Mouse (Mus musculus) liver, embryonic 12.5 days (tissue): ENCODE results near the gene Bcl7c. TPM values are rescaled to one million over a fixed set of nuclear protein-coding genes. Genes with fewer than 3 reads are reported as not detected.

Source experiments
- ATAC-seq: fragments of 200-750 bp; cut with Nextera tagmentation; 2 replicates; pipeline ENCODE4 v1.8.0; 2017; ENCODE audit warnings: moderate number of reproducible peaks, mild to moderate bottlenecking, moderate library complexity
- H3K27ac ChIP-seq: fragments of 300-500 bp; sonication (generic); 2 replicates; pipeline ENCODE4 v1.5.1; 2016; ENCODE audit warnings: mild to moderate bottlenecking
- H3K27me3 ChIP-seq: fragments of 300-500 bp; sonication (generic); replicated peaks from 2 replicates; pipeline ENCODE4 v1.6.1; 2016; ENCODE audit warnings: mild to moderate bottlenecking, moderate library complexity
- H3K36me3 ChIP-seq: fragments of 300-500 bp; sonication (generic); 2 replicates; pipeline ENCODE4 v1.6.1; 2016; ENCODE audit warnings: mild to moderate bottlenecking, moderate library complexity
- H3K4me1 ChIP-seq: fragments of 300-500 bp; sonication (generic); 2 replicates; pipeline ENCODE4 v1.6.1; 2016
- H3K4me2 ChIP-seq: fragments of 300-500 bp; sonication (generic); 2 replicates; pipeline ENCODE4 v1.6.1; 2016; ENCODE audit warnings: mild to moderate bottlenecking, moderate library complexity
- H3K4me3 ChIP-seq: fragments of 300-500 bp; sonication (generic); 2 replicates; pipeline ENCODE4 v1.5.1; 2016; ENCODE audit warnings: mild to moderate bottlenecking, moderate library complexity
- H3K9ac ChIP-seq: fragments of 300-500 bp; sonication (generic); 2 replicates; pipeline ENCODE4 v1.6.1; 2016; ENCODE audit warnings: mild to moderate bottlenecking, moderate library complexity
- H3K9me3 ChIP-seq: fragments of 300-500 bp; sonication (generic); replicated peaks from 2 replicates; pipeline ENCODE4 v1.6.1; 2016; ENCODE audit warnings: mild to moderate bottlenecking, moderate library complexity
- WGBS: fragments of 180-500 bp; shearing (Covaris S2); methylation state at CpG from one replicate; pipeline ENCODE4 v1.1.7; 2016; ENCODE audit not compliant: insufficient replicate concordance; 5-methylcytosine and 5-hydroxymethylcytosine counted together
- polyA plus RNA-seq: library from polyadenylated mRNA; unstranded; fragments of >200 nt; fragmentation: Nextera tagmentation; extraction: Ambion mirVana; gene quantifications from 2 replicates; pipeline ENCODE4 v1.2.1, GENCODE M21; 2016

The Bcl7c gene
- polyA plus RNA-seq, 1 experiment from 2014 or later = 40.6 TPM

DNA sequence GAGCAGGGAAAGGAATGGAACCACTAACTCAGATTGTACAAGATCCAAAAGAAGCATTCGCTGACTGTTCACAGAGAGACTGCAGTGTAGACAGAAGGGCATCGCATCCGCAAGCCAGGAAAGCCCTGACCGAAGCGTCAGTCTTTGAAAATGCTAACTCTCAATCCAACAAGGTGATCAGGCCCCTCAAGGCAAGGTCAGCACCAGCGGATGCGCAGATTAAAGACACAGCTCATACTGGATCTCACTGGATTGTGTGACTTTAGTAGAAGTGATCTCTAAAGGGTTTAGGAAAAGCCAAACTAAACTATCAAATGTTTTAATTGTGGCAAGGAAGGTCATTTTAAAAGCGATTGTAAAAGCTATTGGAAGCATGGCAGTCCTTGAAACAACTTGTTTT, 15.4 kb downstream of the Bcl7c start:
- no peak for ATAC-seq
- Histone ChIP-seq H3K9me3 (no peaks in the 10 kb centered on the region), H3K27me3 (no peaks in the 10 kb centered on the region), H3K4me1 (peaks cover 21% of the 10 kb centered on the region), H3K4me2 (no peak overlapping the region), H3K4me3 (no peak overlapping the region), H3K9ac (no peak overlapping the region), H3K36me3 (no peaks in the 10 kb centered on the region), H3K27ac (no peak overlapping the region)
- 83% methylated on average over 8 of the region's 8 CpGs for WGBS

- 26% methylated on average over 15 of the region's 15 CpGs for WGBS
- H3K36me3 ChIP-seq = no peaks in the 10 kb centered on the region
- peak overlapping the region; percentile 52; the same call in 1 of the 2 replicates for H3K9ac ChIP-seq
- peak overlapping the region; percentile 62 for H3K4me2 ChIP-seq
- no peak for ATAC-seq
- no peaks in the 10 kb centered on the region for H3K9me3 ChIP-seq
- no peaks in the 10 kb centered on the region for H3K27me3 ChIP-seq
- H3K4me3 ChIP-seq = peak overlapping the region; percentile 22
- H3K4me1 ChIP-seq = peaks cover 31% of the 10 kb centered on the region
- H3K27ac ChIP-seq = peak overlapping the region; percentile 54; the same call in 1 of the 2 replicates
Observed at GRCm38 (mm10) chr7:127691221-127691989, 17.3 kb downstream of the Bcl7c start.

DNA sequence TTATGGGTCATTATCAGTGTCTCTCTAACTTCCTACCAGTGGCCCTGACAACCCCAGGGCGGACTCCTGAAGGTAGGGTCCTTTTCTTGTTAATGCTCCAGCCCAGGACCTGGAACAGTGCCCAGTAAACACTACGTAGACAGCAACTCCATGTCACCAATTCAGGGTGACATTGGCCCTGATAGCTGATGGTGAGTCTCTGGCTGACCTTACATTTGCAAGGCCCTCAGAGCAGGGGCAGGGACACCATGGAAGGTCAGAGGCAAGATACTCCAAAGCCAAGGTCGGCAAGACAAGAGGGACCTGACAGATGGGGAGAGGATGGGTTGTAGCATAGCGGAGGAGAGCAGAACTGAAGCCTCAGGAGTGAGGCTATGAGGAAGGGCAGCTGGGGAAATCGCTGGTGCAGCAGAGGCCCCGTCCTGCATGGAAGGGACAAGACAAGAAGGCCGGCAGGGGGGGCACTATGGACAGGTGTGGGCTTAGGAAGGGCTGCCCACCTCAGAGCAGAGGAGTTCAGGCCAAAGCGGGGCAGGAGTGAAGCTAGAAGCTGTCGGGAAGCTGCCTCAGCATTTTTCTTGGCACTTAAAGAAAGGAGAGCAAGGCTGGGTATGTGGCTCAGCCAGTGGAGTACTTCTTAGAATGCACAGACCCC, 19.0 kb downstream of the Bcl7c start:
- peaks cover 45% of the 10 kb centered on the region for H3K4me1 ChIP-seq
- no peaks in the 10 kb centered on the region for H3K9me3 ChIP-seq
- no peak overlapping the region for H3K27ac ChIP-seq
- ATAC-seq = no peak
- no peak overlapping the region for H3K9ac ChIP-seq
- no peaks in the 10 kb centered on the region for H3K27me3 ChIP-seq
- no peak overlapping the region for H3K4me3 ChIP-seq
- no peaks in the 10 kb centered on the region for H3K36me3 ChIP-seq
- 58% methylated on average over 9 of the region's 9 CpGs for whole genome bisulfite sequencing
- no peak overlapping the region for H3K4me2 ChIP-seq

GRCm38 (mm10) chr7:127688935-127689334, 19.8 kb downstream of the Bcl7c start:
- Histone ChIP-seq H3K36me3 (no peaks in the 10 kb centered on the region), H3K4me1 (peaks cover 47% of the 10 kb centered on the region), H3K9ac (no peak overlapping the region), H3K9me3 (no peaks in the 10 kb centered on the region), H3K27me3 (no peaks in the 10 kb centered on the region), H3K4me2 (no peak overlapping the region), H3K27ac (no peak overlapping the region), H3K4me3 (no peak overlapping the region)
- ATAC-seq = no peak
- WGBS = 82% methylated on average over 7 of the region's 7 CpGs

DNA sequence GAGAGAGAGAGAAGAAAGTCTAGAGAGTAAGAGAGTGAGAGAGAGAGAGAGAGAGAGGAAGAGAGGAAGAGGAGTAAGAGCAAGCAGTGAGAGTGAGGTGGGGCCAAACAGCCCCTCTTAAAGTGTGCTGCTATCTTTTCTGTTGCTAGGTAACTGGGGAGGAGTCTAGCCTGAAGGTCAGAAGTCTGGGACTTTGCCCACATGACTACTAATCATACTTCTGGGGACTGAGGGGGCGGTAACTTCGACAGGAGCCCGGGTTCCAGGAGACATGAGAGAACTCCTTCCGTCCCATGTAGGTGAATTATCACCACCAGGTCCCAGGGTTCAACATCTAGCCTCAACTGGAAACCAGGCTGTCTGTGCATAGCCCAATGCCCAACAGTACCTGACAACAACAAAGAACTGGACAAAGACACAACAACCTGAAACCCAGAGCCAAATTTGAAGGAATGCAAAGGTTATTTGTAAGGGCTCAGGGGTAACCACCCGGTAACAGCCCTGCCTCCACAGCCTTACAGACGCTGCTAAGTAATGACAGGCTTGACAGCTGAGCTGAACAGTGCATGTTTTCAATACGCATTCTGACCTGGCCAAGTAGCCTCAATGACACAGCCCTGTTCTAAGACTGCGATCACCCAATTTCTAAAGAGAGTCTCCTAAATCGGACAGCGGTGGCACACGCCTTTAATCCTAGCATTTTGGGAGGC, 21.8 kb downstream of the Bcl7c start:
- Histone ChIP-seq H3K9me3 (no peaks in the 10 kb centered on the region), H3K4me2 (peak overlapping the region; percentile 14; the same call in 1 of the 2 replicates), H3K4me3 (no peak overlapping the region), H3K9ac (no peak overlapping the region), H3K27ac (no peak overlapping the region), H3K4me1 (peaks cover 44% of the 10 kb centered on the region), H3K27me3 (no peaks in the 10 kb centered on the region), H3K36me3 (no peaks in the 10 kb centered on the region)
- 66% methylated on average over 11 of the region's 11 CpGs for WGBS
- ATAC-seq = peak; percentile 46

- Histone ChIP-seq H3K27me3 (no peaks in the 10 kb centered on the region), H3K9ac (no peak overlapping the region), H3K4me1 (peaks cover 39% of the 10 kb centered on the region)
Observed at GRCm38 (mm10) chr7:127685304-127686018, 23.3 kb downstream of the Bcl7c start.

GRCm38 (mm10) chr7:127681888-127682553, 26.7 kb downstream of the Bcl7c start:
- no peak overlapping the region for H3K4me3 ChIP-seq
- H3K9me3 ChIP-seq = no peaks in the 10 kb centered on the region
- no peaks in the 10 kb centered on the region for H3K36me3 ChIP-seq
- peaks cover 35% of the 10 kb centered on the region for H3K4me1 ChIP-seq
- H3K27ac ChIP-seq = 0 out of 2 replicates have a peak overlapping the region, but pooled peaks have one; percentile 41
- no peak overlapping the region for H3K9ac ChIP-seq
- WGBS = 66% methylated on average over 8 of the region's 8 CpGs
- no peaks in the 10 kb centered on the region for H3K27me3 ChIP-seq
- no peak for ATAC-seq
- no peak overlapping the region for H3K4me2 ChIP-seq

More at GRCm38 (mm10) chr7:127685304-127686018, 23.3 kb downstream of the Bcl7c start:
- no peak for ATAC-seq
- H3K27ac ChIP-seq = 0 out of 2 replicates have a peak overlapping the region, but pooled peaks have one; percentile 30
- no peak overlapping the region for H3K4me2 ChIP-seq
- no peaks in the 10 kb centered on the region for H3K9me3 ChIP-seq
- H3K36me3 ChIP-seq = no peaks in the 10 kb centered on the region
- no peak overlapping the region for H3K4me3 ChIP-seq
- WGBS = 78% methylated on average over 14 of the region's 14 CpGs

GRCm38 (mm10) chr7:127680541-127680940, 28.2 kb downstream of the Bcl7c start:
- Histone ChIP-seq H3K36me3 (no peaks in the 10 kb centered on the region), H3K9ac (no peak overlapping the region), H3K27me3 (no peaks in the 10 kb centered on the region), H3K4me2 (no peak overlapping the region), H3K9me3 (no peaks in the 10 kb centered on the region), H3K27ac (no peak overlapping the region), H3K4me3 (no peak overlapping the region), H3K4me1 (peaks cover 23% of the 10 kb centered on the region)
- 82% methylated on average over 13 of the region's 13 CpGs for whole genome bisulfite sequencing
- ATAC-seq = no peak

DNA sequence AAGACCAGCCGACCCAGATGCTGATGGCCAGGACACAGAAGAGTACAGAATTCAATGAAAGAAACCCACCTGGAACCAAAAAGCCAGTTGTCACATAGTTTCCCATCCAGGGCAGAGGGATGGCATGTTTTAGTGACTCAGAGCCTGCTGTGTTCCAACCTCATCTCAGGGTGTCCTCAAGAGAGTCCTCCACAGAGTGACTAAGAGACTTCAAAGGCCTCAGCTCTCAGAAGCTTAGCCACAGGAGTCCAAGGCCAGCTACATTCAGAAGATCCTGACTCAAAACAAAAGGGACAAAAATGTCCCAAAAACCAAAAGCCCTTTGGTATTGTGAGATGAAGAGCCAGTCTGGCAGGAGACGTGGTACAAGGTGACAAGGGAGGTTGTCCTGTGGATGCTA, 29.9 kb downstream of the Bcl7c start:
- Histone ChIP-seq H3K36me3 (no peaks in the 10 kb centered on the region), H3K27me3 (no peaks in the 10 kb centered on the region), H3K4me3 (no peak overlapping the region), H3K9me3 (no peaks in the 10 kb centered on the region), H3K4me1 (peaks cover 13% of the 10 kb centered on the region), H3K9ac (no peak overlapping the region), H3K27ac (no peak overlapping the region), H3K4me2 (no peak overlapping the region)
- 74% methylated on average over 2 of the region's 2 CpGs for WGBS
- no peak for ATAC-seq

DNA sequence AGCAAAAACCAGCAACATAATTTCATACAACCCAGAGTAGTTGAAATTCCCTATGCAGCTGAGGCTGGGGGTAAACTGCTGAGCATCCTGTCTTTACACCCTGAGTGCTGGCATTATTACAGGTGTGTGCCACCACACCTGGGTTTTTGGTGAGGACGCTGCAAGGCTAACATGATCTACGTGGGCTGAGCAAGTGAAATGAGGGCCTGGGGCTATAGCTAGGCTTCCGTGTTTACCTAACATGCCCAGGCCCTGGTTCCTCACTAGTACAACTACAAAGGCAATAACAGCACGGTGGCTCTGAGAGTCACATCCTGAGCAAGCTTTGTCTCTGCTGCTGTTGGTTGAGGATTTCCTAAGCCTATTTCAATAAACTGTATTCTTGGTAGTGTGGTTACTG, 31.1 kb downstream of the Bcl7c start:
- 74% methylated on average over 4 of the region's 4 CpGs for WGBS
- no peak overlapping the region for H3K4me2 ChIP-seq
- no peaks in the 10 kb centered on the region for H3K36me3 ChIP-seq
- no peaks in the 10 kb centered on the region for H3K9me3 ChIP-seq
- ATAC-seq = no peak
- no peaks in the 10 kb centered on the region for H3K27me3 ChIP-seq
- no peak overlapping the region for H3K9ac ChIP-seq
- H3K4me3 ChIP-seq = no peak overlapping the region
- peaks cover 12% of the 10 kb centered on the region for H3K4me1 ChIP-seq
- H3K27ac ChIP-seq = no peak overlapping the region

DNA sequence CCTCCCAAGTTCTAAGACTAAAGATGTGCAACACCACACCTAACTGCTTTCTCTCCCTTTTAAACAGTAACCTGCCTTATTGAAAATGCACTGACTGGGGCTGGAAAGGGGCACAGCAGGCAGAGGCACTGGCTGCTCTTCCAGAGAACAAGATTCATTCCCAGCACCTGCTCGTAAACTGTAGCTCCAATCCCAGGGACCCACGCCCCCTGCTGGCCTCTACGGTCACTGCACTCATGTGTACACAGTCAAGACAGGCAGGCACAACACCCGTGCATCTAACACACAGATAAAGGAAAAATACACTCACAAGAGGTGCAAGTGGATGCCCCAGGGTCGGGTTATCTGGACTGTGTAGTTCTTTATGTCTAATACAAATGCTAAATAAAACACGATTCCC, 31.7 kb downstream of the Bcl7c start:
- ATAC-seq = no peak
- WGBS = 49% methylated on average over 6 of the region's 6 CpGs

More for the DNA sequence above, 31.7 kb downstream of the Bcl7c start:
- Histone ChIP-seq H3K4me1 (peaks cover 7% of the 10 kb centered on the region), H3K9ac (no peak overlapping the region), H3K4me3 (no peak overlapping the region), H3K36me3 (no peaks in the 10 kb centered on the region), H3K27ac (no peak overlapping the region), H3K9me3 (no peaks in the 10 kb centered on the region), H3K4me2 (no peak overlapping the region), H3K27me3 (no peaks in the 10 kb centered on the region)
